Mouse (Mus musculus) CH12.LX (cell line): ENCODE data around the gene Trim47. TPM values are rescaled to one million over a fixed set of nuclear protein-coding genes. Genes with fewer than 3 reads are reported as not detected.

ENCODE experiments used
- DNase-seq: peaks from one replicate; pipeline ENCODE4 v3.0.0-alpha.2; 2013; ENCODE audit errors: extremely low read depth
- H3K27ac ChIP-seq: 2 replicates; pipeline ENCODE4 v1.5.1; 2012; ENCODE audit warnings: low read depth, mild to moderate bottlenecking, control low read depth, moderate library complexity; ENCODE audit not compliant: insufficient read depth
- H3K27me3 ChIP-seq: replicated peaks from 2 replicates; pipeline ENCODE3; 2012; ENCODE audit warnings: inconsistent platforms
- H3K36me3 ChIP-seq, 2 experiments: replicated peaks in 1 of 2; 2 replicates each; pipeline versions ENCODE3 to v1.6.1; 2012; ENCODE audit warnings: inconsistent platforms in 1 of 2, low read length in 1 of 2, mild to moderate bottlenecking in 1 of 2, mixed read lengths in 1 of 2, moderate library complexity in 1 of 2; ENCODE audit not compliant: control insufficient read depth in 1 of 2, insufficient read depth in 1 of 2
- H3K4me1 ChIP-seq, 2 experiments: 2 replicates each; pipeline ENCODE4 v1.6.1; 2012; ENCODE audit warnings: inconsistent platforms in 1 of 2, moderate library complexity in 1 of 2; ENCODE audit not compliant: insufficient read depth in 2 of 2, control insufficient read depth in 1 of 2
- H3K4me2 ChIP-seq: 2 replicates; pipeline ENCODE4 v1.6.1; 2012; ENCODE audit warnings: low read depth, mild to moderate bottlenecking, control low read depth; ENCODE audit not compliant: poor library complexity, insufficient read depth, severe bottlenecking
- H3K4me3 ChIP-seq, 3 experiments: fragments of 150-350 bp in 1 of 3; sonication (generic) in 1 of 3; replicated peaks in 1 of 3; 2 replicates each; pipeline versions ENCODE3 to v1.5.1; 2011 to 2012; ENCODE audit warnings: low read depth in 2 of 3, low read length in 2 of 3, mild to moderate bottlenecking in 2 of 3, moderate library complexity in 2 of 3, control low read depth in 1 of 3, improper control_type of control experiment in 1 of 3, inconsistent platforms in 1 of 3, mixed read lengths in 1 of 3; ENCODE audit not compliant: poor library complexity in 1 of 3
- H3K79me2 ChIP-seq: replicated peaks from 2 replicates; pipeline ENCODE4 v1.6.1; 2012; ENCODE audit warnings: mild to moderate bottlenecking, moderate library complexity; ENCODE audit not compliant: control insufficient read depth, poor library complexity, insufficient read depth, severe bottlenecking; ENCODE audit errors: extremely low read depth
- H3K9ac ChIP-seq: 2 replicates; pipeline ENCODE4 v1.6.1; 2012; ENCODE audit warnings: low read depth, mild to moderate bottlenecking, control low read depth, moderate library complexity; ENCODE audit not compliant: insufficient read depth
- H3K9me3 ChIP-seq: replicated peaks from 2 replicates; pipeline ENCODE3; 2012; ENCODE audit warnings: low read length, inconsistent platforms, mixed read lengths
- BHLHE40 ChIP-seq: IDR thresholded peaks from 2 replicates; pipeline ENCODE4 v1.6.1; 2011; ENCODE audit warnings: mild to moderate bottlenecking, low read depth, low read length, improper control_type of control experiment
- CHD1 ChIP-seq: IDR thresholded peaks from 2 replicates; pipeline ENCODE4 v1.6.1; 2012; ENCODE audit warnings: low read depth, low read length, improper control_type of control experiment, inconsistent platforms
- CTCF ChIP-seq, 2 experiments: IDR thresholded peaks in 1 of 2; conservative IDR thresholded peaks in 1 of 2; 2 replicates each; pipeline ENCODE4 v1.5.1; 2011 to 2012; ENCODE audit warnings: low read depth in 2 of 2, low read length in 2 of 2, improper control_type of control experiment in 1 of 2, inconsistent platforms in 1 of 2, mild to moderate bottlenecking in 1 of 2, moderate library complexity in 1 of 2
- E2F4 ChIP-seq: IDR thresholded peaks from 2 replicates; pipeline ENCODE4 v1.6.1; 2011; ENCODE audit warnings: low read depth, low read length, improper control_type of control experiment; ENCODE audit not compliant: insufficient replicate concordance
- ETS1 ChIP-seq: conservative IDR thresholded peaks from 2 replicates; pipeline ENCODE4 v1.6.1; 2012; ENCODE audit warnings: low read depth, mild to moderate bottlenecking, inconsistent platforms, low read length, improper control_type of control experiment, moderate library complexity
- GABPA ChIP-seq: IDR thresholded peaks from 2 replicates; pipeline ENCODE4 v1.6.1; 2012; ENCODE audit warnings: low read depth, low read length, improper control_type of control experiment, inconsistent platforms; ENCODE audit not compliant: insufficient replicate concordance
- HCFC1 ChIP-seq: IDR thresholded peaks from 2 replicates; pipeline ENCODE4 v1.6.1; 2012; ENCODE audit warnings: low read depth, mild to moderate bottlenecking, inconsistent platforms, low read length, improper control_type of control experiment
- JUN ChIP-seq: IDR thresholded peaks from 2 replicates; pipeline ENCODE4 v1.6.1; 2011; ENCODE audit warnings: low read depth, mild to moderate bottlenecking, low read length, improper control_type of control experiment, moderate library complexity; ENCODE audit not compliant: insufficient read depth
- JUND ChIP-seq: conservative IDR thresholded peaks from 2 replicates; pipeline ENCODE4 v1.6.1; 2011; ENCODE audit warnings: low read depth, low read length, improper control_type of control experiment
- KAT2A ChIP-seq: IDR thresholded peaks from 2 replicates; pipeline ENCODE4 v1.6.1; 2012; ENCODE audit warnings: low read length, improper control_type of control experiment, inconsistent platforms; ENCODE audit not compliant: insufficient replicate concordance
- MAFK ChIP-seq: IDR thresholded peaks from 2 replicates; pipeline ENCODE4 v1.6.1; 2011; ENCODE audit warnings: low read length, improper control_type of control experiment; ENCODE audit not compliant: insufficient replicate concordance
- MAX ChIP-seq: IDR thresholded peaks from 2 replicates; pipeline ENCODE4 v1.6.1; 2011; ENCODE audit warnings: low read length, improper control_type of control experiment
- MAZ ChIP-seq: IDR thresholded peaks from 2 replicates; pipeline ENCODE4 v1.6.1; 2012; ENCODE audit warnings: low read depth, mild to moderate bottlenecking, inconsistent platforms, low read length, improper control_type of control experiment, moderate library complexity
- MYC ChIP-seq: IDR thresholded peaks from 2 replicates; pipeline ENCODE4 v1.6.1; 2011; ENCODE audit warnings: low read depth, mild to moderate bottlenecking, improper control_type of control experiment, low read length
- NELFE ChIP-seq: IDR thresholded peaks from 2 replicates; pipeline ENCODE4 v1.6.1; 2011; ENCODE audit warnings: low read depth, low read length, improper control_type of control experiment
- NRF1 ChIP-seq: IDR thresholded peaks from 2 replicates; pipeline ENCODE4 v1.6.1; 2014; ENCODE audit warnings: low read depth, mild to moderate bottlenecking, inconsistent platforms, low read length, improper control_type of control experiment, moderate library complexity
- POLR2A ChIP-seq: IDR thresholded peaks from 2 replicates; pipeline ENCODE4 v1.6.1; 2011; ENCODE audit warnings: low read depth, mild to moderate bottlenecking, improper control_type of control experiment, low read length
- RCOR1 ChIP-seq: conservative IDR thresholded peaks from 2 replicates; pipeline ENCODE4 v1.6.1; 2012; ENCODE audit warnings: low read depth, mild to moderate bottlenecking, inconsistent platforms, low read length, improper control_type of control experiment
- USF2 ChIP-seq: conservative IDR thresholded peaks from 2 replicates; pipeline ENCODE4 v1.6.1; 2011; ENCODE audit warnings: low read depth, low read length, improper control_type of control experiment
- ZMIZ1 ChIP-seq: IDR thresholded peaks from 2 replicates; pipeline ENCODE4 v1.6.1; 2012; ENCODE audit warnings: low read depth, mild to moderate bottlenecking, inconsistent platforms, low read length, improper control_type of control experiment
- dilution Hi-C: fragments of 300-500 bp; cut with MboI; formaldehyde crosslinking; loops from 2 replicates; pipeline ENCODE4 v1.14.3; 2020; ENCODE audit warnings: low sequenced_read_pairs; ENCODE audit not compliant: extremely low pct_unique_long_range_greater_than_20kb, extremely low pct_ligation_motif_present
- in situ Hi-C: fragments of 300-500 bp; cut with MboI; formaldehyde crosslinking; loops from 3 replicates; pipeline ENCODE4 v1.14.3; 2019; ENCODE audit warnings: low sequenced_read_pairs, low pct_ligation_motif_present, low pct_unique_long_range_greater_than_20kb, mixed read lengths
- polyA plus RNA-seq: library from polyadenylated mRNA; unstranded; fragments of >175 nt; gene quantifications from 2 replicates; pipeline ENCODE4 v1.2.1, GENCODE M21; 2012; ENCODE audit warnings: low read depth; ENCODE audit not compliant: insufficient read length
- total RNA-seq, 2 experiments: library from RNA; depleted of rRNA; stranded (reverse); fragments of 300-350 nt in 1 of 2; fragments of >200 nt in 1 of 2; gene quantifications; 2 replicates each; pipeline ENCODE4 v1.2.3; 2012 to 2014

The Trim47 gene
- total and polyA plus RNA-seq, 3 experiments: 0.21 to 0.38 TPM; not detected in 1

GRCm38 (mm10) chr11:116063562-116063961 is 63.4 kb downstream of the Trim47 start:
- TF ChIP-seq HCFC1 (no peak), RCOR1 (no peak), USF2 (no peak), CHD1 (no peak), CTCF (conservative IDR thresholded peaks at IDR 0.05 in 1 of 2, IDR thresholded peaks at IDR 0.05 in 1 of 2; ENCODE audit: low read depth in 2 of 2, low read length in 2 of 2) (no peak), ETS1 (no peak), JUN (no peak), POLR2A (no peak)
- dilution Hi-C loops: no loop called here
- Histone ChIP-seq H3K9ac (no peak overlapping the region), H3K27ac (no peak overlapping the region), H3K27me3 (no peaks in the 10 kb centered on the region), H3K9me3 (no peaks in the 10 kb centered on the region), H3K79me2 (no peaks in the 10 kb centered on the region), H3K4me2 (no peak overlapping the region), H3K4me1 (peaks cover 0 to 28% of the 10 kb centered on the region in 2 experiments; a peak in 2 of 4 replicates), H3K4me3 (no peak overlapping the region), H3K36me3 (peaks cover 44 to 96% of the 10 kb centered on the region in 2 experiments)
- in situ Hi-C loops: no loop called here
- no peak for DNase-seq

DNA sequence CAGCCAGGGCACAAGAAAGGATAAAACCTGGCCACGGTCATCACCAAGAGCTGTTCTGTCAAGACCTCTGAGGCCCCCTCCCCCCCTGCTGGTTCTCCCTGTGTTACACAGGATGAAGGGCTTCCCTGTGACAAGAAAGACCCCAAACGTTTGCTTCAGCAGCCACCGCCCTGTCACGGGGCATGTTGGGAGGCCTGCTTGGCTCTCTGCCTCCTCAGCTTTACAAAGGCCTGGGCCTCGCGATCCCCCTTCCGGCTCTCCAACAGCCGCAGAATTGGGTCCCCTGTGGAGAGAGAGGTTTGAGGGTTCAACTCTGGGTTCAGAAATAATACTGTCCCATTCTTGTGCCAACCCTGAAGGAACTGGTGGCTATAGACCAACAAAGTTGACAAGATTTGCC is 64.5 kb downstream of the Trim47 start:
- TF ChIP-seq POLR2A (no peak; the same call in 1 of the 2 replicates), MAFK (no peak), E2F4 (no peak), NRF1 (no peak), GABPA (no peak), HCFC1 (no peak), MYC (no peak), MAX (no peak), BHLHE40 (no peak), NELFE (no peak), KAT2A (no peak), USF2 (no peak), MAZ (no peak), ZMIZ1 (no peak), JUND (no peak), RCOR1 (no peak), JUN (no peak), ETS1 (no peak)
- no peak for DNase-seq
- Histone ChIP-seq H3K36me3 (peaks cover 55 to 97% of the 10 kb centered on the region in 2 experiments), H3K4me2 (no peak overlapping the region), H3K4me3 (no peak overlapping the region), H3K27ac (no peak overlapping the region), H3K27me3 (no peaks in the 10 kb centered on the region), H3K79me2 (no peaks in the 10 kb centered on the region), H3K4me1 (peaks cover 0 to 28% of the 10 kb centered on the region in 2 experiments; a peak in 2 of 4 replicates), H3K9ac (no peak overlapping the region), H3K9me3 (no peaks in the 10 kb centered on the region)
- dilution Hi-C loops (no loop called here), in situ Hi-C loops (no loop called here)
